Mouse (Mus musculus): ENCODE measurements around the gene Rps18. TPM values are rescaled to one million over a fixed set of nuclear protein-coding genes. Genes with fewer than 3 reads are reported as not detected.

Rps18 gene
- polyA plus RNA-seq, 1 experiment from 2014 or later: 1,641 TPM

- H3K4me2 ChIP-seq (ENCODE audit: low read depth, severe bottlenecking): no peak overlapping the region
- H3K9ac ChIP-seq (ENCODE audit: low read length): no peak overlapping the region
- WGBS: 90% methylated on average over 15 of the region's 15 CpGs
- ATAC-seq (ENCODE audit: insufficient number of reproducible peaks, low FRiP score, low TSS enrichment, low read depth) (no peak), DNase-seq (ENCODE audit: low spot score) (no peak)
- no peaks in the 10 kb centered on the region for H3K27me3 ChIP-seq (ENCODE audit: control insufficient read depth, insufficient read depth, low read length)
- peaks cover 11% of the 10 kb centered on the region for H3K4me1 ChIP-seq (ENCODE audit: control insufficient read depth, insufficient read depth, low read length)
- H3K36me3 ChIP-seq (ENCODE audit: control insufficient read depth, insufficient read depth, low read length): peaks cover 10% of the 10 kb centered on the region; the same call in 1 of the 2 replicates
- no peak overlapping the region for H3K4me3 ChIP-seq (ENCODE audit: low read depth, low read length)
- H3K27ac ChIP-seq (replicated peaks; ENCODE audit: low read depth, low read length): no peak overlapping the region
- no peaks in the 10 kb centered on the region for H3K9me3 ChIP-seq (ENCODE audit: control insufficient read depth, low read length)
These were observed 22.8 kb downstream of the Rps18 start for GRCm38 (mm10) chr17:33932970-33933369.

DNA sequence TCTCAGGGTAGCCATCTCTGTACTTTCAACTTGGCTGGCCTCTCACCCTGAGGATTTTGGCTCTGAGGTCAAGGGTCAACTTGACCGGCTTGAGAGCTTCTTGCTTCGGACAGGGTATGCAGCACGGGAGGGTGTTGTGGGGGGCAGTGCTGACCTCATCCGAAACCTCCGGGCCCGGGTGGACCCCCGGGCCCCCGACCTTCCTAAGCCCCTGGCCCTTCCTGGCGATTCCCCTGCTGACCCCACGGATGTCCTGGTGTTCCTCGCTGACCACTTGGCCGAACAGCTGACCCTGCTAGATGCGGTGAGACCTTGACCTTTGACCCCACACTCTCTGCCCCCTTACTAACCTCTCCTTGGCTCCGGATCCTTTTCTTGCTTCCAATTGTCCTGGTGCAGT, 23.4 kb downstream of the Rps18 start:
- DNase-seq (ENCODE audit: low spot score) (no peak), ATAC-seq (ENCODE audit: insufficient number of reproducible peaks, low FRiP score, low TSS enrichment, low read depth) (no peak)
- 93% methylated on average over 14 of the region's 14 CpGs for WGBS
- H3K4me3 ChIP-seq (ENCODE audit: low read depth, low read length): no peak overlapping the region
- no peaks in the 10 kb centered on the region for H3K27me3 ChIP-seq (ENCODE audit: control insufficient read depth, insufficient read depth, low read length)
- no peak overlapping the region for H3K4me2 ChIP-seq (ENCODE audit: low read depth, severe bottlenecking)
- H3K36me3 ChIP-seq (ENCODE audit: control insufficient read depth, insufficient read depth, low read length): peaks cover 10% of the 10 kb centered on the region; the same call in 1 of the 2 replicates
- H3K27ac ChIP-seq (replicated peaks; ENCODE audit: low read depth, low read length): no peak overlapping the region
- no peak overlapping the region for H3K9ac ChIP-seq (ENCODE audit: low read length)
- H3K9me3 ChIP-seq (ENCODE audit: control insufficient read depth, low read length): no peaks in the 10 kb centered on the region
- peaks cover 15% of the 10 kb centered on the region for H3K4me1 ChIP-seq (ENCODE audit: control insufficient read depth, insufficient read depth, low read length)

DNA sequence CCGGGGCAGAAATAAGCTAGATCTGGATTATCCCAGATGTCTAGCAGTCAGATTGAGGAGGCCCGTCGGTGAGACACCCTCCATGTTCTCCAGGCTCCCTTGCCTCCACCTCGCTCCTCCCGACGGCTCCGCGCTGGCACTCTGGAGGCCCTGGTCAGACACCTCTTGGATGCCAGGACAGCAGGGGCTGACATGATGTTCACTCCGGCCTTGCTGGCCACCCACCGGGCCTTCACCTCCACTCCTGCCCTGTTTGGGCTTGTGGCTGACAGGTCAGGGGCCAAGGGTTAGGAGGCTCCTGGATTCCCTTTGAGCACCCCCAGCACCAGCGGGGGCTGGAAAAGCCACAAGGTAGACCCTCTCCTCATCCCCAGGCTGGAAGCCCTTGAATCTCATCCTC, 23.9 kb downstream of the Rps18 start:
- H3K27ac ChIP-seq (replicated peaks; ENCODE audit: low read depth, low read length): no peak overlapping the region
- H3K4me2 ChIP-seq (ENCODE audit: low read depth, severe bottlenecking): no peak overlapping the region
- H3K36me3 ChIP-seq (ENCODE audit: control insufficient read depth, insufficient read depth, low read length): peaks cover 7% of the 10 kb centered on the region; the same call in 1 of the 2 replicates
- no peaks in the 10 kb centered on the region for H3K9me3 ChIP-seq (ENCODE audit: control insufficient read depth, low read length)
- ATAC-seq (ENCODE audit: insufficient number of reproducible peaks, low FRiP score, low TSS enrichment, low read depth) (no peak), DNase-seq (ENCODE audit: low spot score) (no peak)
- no peaks in the 10 kb centered on the region for H3K27me3 ChIP-seq (ENCODE audit: control insufficient read depth, insufficient read depth, low read length)
- H3K4me1 ChIP-seq (ENCODE audit: control insufficient read depth, insufficient read depth, low read length): peaks cover 15% of the 10 kb centered on the region
- no peak overlapping the region for H3K9ac ChIP-seq (ENCODE audit: low read length)
- H3K4me3 ChIP-seq (ENCODE audit: low read depth, low read length): no peak overlapping the region
- 92% methylated on average over 11 of the region's 11 CpGs for whole genome bisulfite sequencing

GRCm38 (mm10) chr17:33931159-33931866, 24.5 kb downstream of the Rps18 start:
- Histone ChIP-seq H3K4me1 (ENCODE audit: control insufficient read depth, insufficient read depth, low read length) (peaks cover 15% of the 10 kb centered on the region), H3K9ac (ENCODE audit: low read length) (peak overlapping the region; percentile 81), H3K27me3 (ENCODE audit: control insufficient read depth, insufficient read depth, low read length) (no peaks in the 10 kb centered on the region), H3K27ac (replicated peaks; ENCODE audit: low read depth, low read length) (no peak overlapping the region), H3K36me3 (ENCODE audit: control insufficient read depth, insufficient read depth, low read length) (0 out of 2 replicates have a peak, but pooled peaks cover 6% of the 10 kb centered on the region), H3K4me3 (ENCODE audit: low read depth, low read length) (peak overlapping the region; percentile 91), H3K4me2 (ENCODE audit: low read depth, severe bottlenecking) (peak overlapping the region; percentile 99), H3K9me3 (ENCODE audit: control insufficient read depth, low read length) (no peaks in the 10 kb centered on the region)
- no peak for ATAC-seq (ENCODE audit: insufficient number of reproducible peaks, low FRiP score, low TSS enrichment, low read depth)
- 32% methylated on average over 18 of the region's 18 CpGs for WGBS
- no peak for DNase-seq (ENCODE audit: low spot score)

DNA sequence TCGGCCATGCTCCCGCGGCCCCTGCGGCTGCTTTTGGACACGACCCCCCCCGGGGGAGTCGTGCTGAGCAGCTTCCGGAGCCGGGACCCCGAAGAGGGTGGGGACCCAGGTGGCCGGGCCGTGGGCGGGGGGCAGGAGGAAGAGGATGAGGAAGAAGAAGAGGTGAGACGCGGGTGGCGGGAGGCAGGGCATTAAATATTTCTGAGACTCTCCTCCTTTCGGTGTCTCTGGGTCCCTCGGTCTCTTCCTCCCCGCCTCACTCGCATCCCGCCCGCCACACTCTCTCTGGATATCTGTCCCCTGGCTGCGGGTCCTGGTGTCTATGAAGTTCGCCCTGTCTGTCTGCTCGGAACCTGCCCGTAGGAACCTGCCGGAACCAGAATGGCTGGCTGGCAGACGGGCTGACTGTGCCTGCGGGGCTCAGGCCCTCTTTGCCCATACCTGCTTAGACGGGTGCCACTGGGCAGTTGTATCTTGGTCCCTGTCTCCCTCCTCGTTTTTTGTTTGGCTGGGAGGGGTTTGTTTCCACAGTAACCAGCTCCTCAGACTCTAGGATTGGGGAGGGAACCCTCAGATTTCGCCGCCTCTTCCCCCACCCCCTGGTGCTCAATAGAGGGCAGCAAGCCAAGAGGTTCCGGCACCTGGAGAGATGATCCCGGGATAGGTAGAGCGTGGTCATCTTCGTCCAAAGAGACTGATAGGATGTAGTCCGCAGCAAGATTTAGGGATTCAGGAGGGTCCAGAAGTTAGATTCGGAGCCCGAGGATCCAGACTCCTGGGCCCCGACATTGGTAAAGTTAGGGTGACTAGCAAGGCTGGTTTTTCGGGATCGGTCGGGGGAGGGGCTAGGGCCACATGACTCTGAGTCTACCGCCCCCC, 25.3 kb downstream of the Rps18 start:
- Histone ChIP-seq H3K4me1 (ENCODE audit: control insufficient read depth, insufficient read depth, low read length) (peaks cover 15% of the 10 kb centered on the region), H3K27ac (replicated peaks; ENCODE audit: low read depth, low read length) (peak overlapping the region; percentile 87), H3K36me3 (ENCODE audit: control insufficient read depth, insufficient read depth, low read length) (0 out of 2 replicates have a peak, but pooled peaks cover 6% of the 10 kb centered on the region), H3K4me2 (ENCODE audit: low read depth, severe bottlenecking) (peak overlapping the region; percentile 99), H3K4me3 (ENCODE audit: low read depth, low read length) (peak overlapping the region; percentile 91), H3K9me3 (ENCODE audit: control insufficient read depth, low read length) (no peaks in the 10 kb centered on the region), H3K27me3 (ENCODE audit: control insufficient read depth, insufficient read depth, low read length) (no peaks in the 10 kb centered on the region), H3K9ac (ENCODE audit: low read length) (peak overlapping the region; percentile 81)
- DNase-seq (ENCODE audit: low spot score) (no peak), ATAC-seq (ENCODE audit: insufficient number of reproducible peaks, low FRiP score, low TSS enrichment, low read depth) (no peak)
- under 1% methylated on average over 42 of the region's 45 CpGs for WGBS

- Histone ChIP-seq H3K9me3 (ENCODE audit: control insufficient read depth, low read length) (no peaks in the 10 kb centered on the region), H3K27ac (replicated peaks; ENCODE audit: low read depth, low read length) (peak within 1 kb of the TSS; percentile 87), H3K27me3 (ENCODE audit: control insufficient read depth, insufficient read depth, low read length) (no peaks in the 10 kb centered on the region), H3K4me3 (ENCODE audit: low read depth, low read length) (peak within 1 kb of the TSS; percentile 91), H3K9ac (ENCODE audit: low read length) (peak within 1 kb of the TSS; percentile 81), H3K4me2 (ENCODE audit: low read depth, severe bottlenecking) (peak within 1 kb of the TSS; percentile 99), H3K36me3 (ENCODE audit: control insufficient read depth, insufficient read depth, low read length) (0 out of 2 replicates have a peak, but pooled peaks cover 4% of the 10 kb centered on the region), H3K4me1 (ENCODE audit: control insufficient read depth, insufficient read depth, low read length) (peaks cover 15% of the 10 kb centered on the region)
- under 1% methylated on average over 76 of the region's 80 CpGs for WGBS
- ATAC-seq (ENCODE audit: insufficient number of reproducible peaks, low FRiP score, low TSS enrichment, low read depth) (peak; percentile 73), DNase-seq (ENCODE audit: low spot score) (peak; percentile 97)
These were observed 26.2 kb downstream of the Rps18 start, which contains the start of gene Rgl2 for GRCm38 (mm10) chr17:33929371-33930279. TSS of gene Rgl2 (plus strand) at chr17:33929543.

DNA sequence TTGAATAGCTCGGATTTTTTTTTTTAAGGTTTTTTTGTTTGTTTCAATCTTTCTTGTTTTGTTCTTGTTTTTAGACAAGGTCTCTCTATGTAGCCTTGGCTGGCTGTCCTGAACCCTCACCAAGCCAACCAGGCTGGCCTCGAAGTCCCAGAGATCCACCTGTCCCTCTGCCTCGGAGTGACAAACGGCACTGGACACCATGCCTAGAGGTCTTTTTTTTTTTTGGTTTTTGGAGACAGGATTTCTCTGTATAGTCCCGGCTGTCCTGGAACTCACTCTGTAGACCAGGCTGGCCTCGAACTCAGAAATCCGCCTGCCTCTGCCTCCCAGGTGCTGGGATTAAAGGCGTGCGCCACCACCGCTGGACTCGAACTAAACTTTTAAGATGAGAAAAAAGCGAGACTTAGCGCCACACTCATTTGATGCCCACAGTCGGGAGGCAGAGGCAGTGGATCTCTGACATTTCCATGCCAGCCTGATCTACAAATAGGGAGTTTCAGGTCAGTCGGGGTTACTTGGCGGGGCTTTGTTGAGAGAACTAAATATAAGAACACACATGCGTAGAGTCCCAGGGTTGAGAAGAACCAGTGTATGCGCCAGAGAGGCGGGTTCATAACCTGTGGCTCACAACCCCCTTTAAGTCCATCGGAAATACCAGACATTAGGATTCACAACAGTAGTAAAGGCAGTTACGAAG, 27.4 kb downstream of the Rps18 start:
- ATAC-seq (ENCODE audit: insufficient number of reproducible peaks, low FRiP score, low TSS enrichment, low read depth) (no peak), DNase-seq (ENCODE audit: low spot score) (no peak)
- Histone ChIP-seq H3K27me3 (ENCODE audit: control insufficient read depth, insufficient read depth, low read length) (no peaks in the 10 kb centered on the region), H3K4me2 (ENCODE audit: low read depth, severe bottlenecking) (peak overlapping the region; percentile 99), H3K9ac (ENCODE audit: low read length) (peak overlapping the region; percentile 73), H3K27ac (replicated peaks; ENCODE audit: low read depth, low read length) (no peak overlapping the region), H3K4me3 (ENCODE audit: low read depth, low read length) (peak overlapping the region; percentile 91), H3K9me3 (ENCODE audit: control insufficient read depth, low read length) (no peaks in the 10 kb centered on the region), H3K36me3 (ENCODE audit: control insufficient read depth, insufficient read depth, low read length) (0 out of 2 replicates have a peak, but pooled peaks cover 2% of the 10 kb centered on the region), H3K4me1 (ENCODE audit: control insufficient read depth, insufficient read depth, low read length) (peaks cover 15% of the 10 kb centered on the region)
- WGBS: 64% methylated on average over 21 of the region's 21 CpGs
